7 mouse cellular contexts compared by ENCODE assay signal in genomic region chr7:49462328-49462811, GRCm38 (mm10).
DNase-seq lines count a peak whose midpoint lies in the region; ATAC-seq and TF ChIP-seq lines count a peak whose summit lies in the region.

No protein-coding gene starts in this region.

- no peak overlapping the region for H3K9ac ChIP-seq in CH12.LX (ENCODE audit: insufficient read depth, low read depth)
- H3K9ac ChIP-seq in intestine, embryonic 14.5 days (ENCODE audit: low read length) = no peak overlapping the region

- peak overlapping the region; percentile 86 for H3K4me2 ChIP-seq in CH12.LX (ENCODE audit: insufficient read depth, low read depth, poor library complexity, severe bottlenecking)
- H3K4me2 ChIP-seq in intestine, embryonic 14.5 days (ENCODE audit: low read length) = peak overlapping the region; percentile 24; the same call in 1 of the 2 replicates

- dilution Hi-C loops in CH12.LX (cut with MboI; ENCODE audit: extremely low pct_ligation_motif_present, extremely low pct_unique_long_range_greater_than_20kb, low sequenced_read_pairs) = no loop called here

- TF ChIP-seq EP300 in CH12.LX (IDR thresholded peaks at IDR 0.05; ENCODE audit: low read length) = peak; percentile 48; the same call in 1 of the 2 replicates

- no peak for TF ChIP-seq CTCF in CH12.LX (conservative IDR thresholded peaks at IDR 0.05 in 1 of 2, IDR thresholded peaks at IDR 0.05 in 1 of 2; ENCODE audit: low read depth in 2 of 2, low read length in 2 of 2)
- no peak for TF ChIP-seq CTCF in bone marrow, adult 2 months (IDR thresholded peaks at IDR 0.05; ENCODE audit: control insufficient read depth, insufficient read depth, low read length)

- no peak for ATAC-seq in intestine, embryonic 14.5 days (replicated peaks; ENCODE audit: low FRiP score, low TSS enrichment, low read depth)

- H3K4me3 ChIP-seq in CH12.LX (replicated peaks in 1 of 3; ENCODE audit: low read depth in 2 of 3, low read length in 2 of 3, poor library complexity in 1 of 3) = peak overlapping the region in 1 of 3 experiments; percentile 17
- peak overlapping the region; percentile 45 for H3K4me3 ChIP-seq in bone marrow, adult 2 months (replicated peaks; ENCODE audit: control insufficient read depth, low read depth, low read length)
- no peak overlapping the region for H3K4me3 ChIP-seq in intestine, embryonic 14.5 days (ENCODE audit: low read depth, low read length)

- under 1% methylated on average over 10 of the region's 10 CpGs for WGBS in bone marrow, adult 2 months
- 23% methylated on average over 10 of the region's 10 CpGs for WGBS in intestine, embryonic 14.5 days

- peaks cover 0 to 14% of the 10 kb centered on the region in 2 experiments; a peak in 2 of 4 replicates for H3K4me1 ChIP-seq in CH12.LX (ENCODE audit: control insufficient read depth in 1 of 2, insufficient read depth in 2 of 2)
- H3K4me1 ChIP-seq in bone marrow, adult 2 months (ENCODE audit: control insufficient read depth, insufficient read depth, low read length) = no peaks in the 10 kb centered on the region; the same call in 1 of the 2 replicates
- peaks cover 3% of the 10 kb centered on the region; the same call in 1 of the 2 replicates for H3K4me1 ChIP-seq in intestine, embryonic 14.5 days (replicated peaks; ENCODE audit: control insufficient read depth, insufficient read depth, low read length)

- DNase-seq in CH12.LX (ENCODE audit: extremely low read depth) = peak; percentile 41
- no peak for DNase-seq in intestine, embryonic 14.5 days (ENCODE audit: low spot score)
- peak; percentile 69 for DNase-seq in lung, postnatal 25 days (ENCODE audit: low spot score)
- no peak for DNase-seq in cerebellum, postnatal 36 days
- no peak for DNase-seq in layer of hippocampus, postnatal 36 days
- DNase-seq in layer of hippocampus, postnatal 10 days (ENCODE audit: low spot score in 2 of 2) = no peak

- peaks cover 15% of the 10 kb centered on the region for H3K27me3 ChIP-seq in CH12.LX (replicated peaks)
- no peaks in the 10 kb centered on the region for H3K27me3 ChIP-seq in intestine, embryonic 14.5 days (replicated peaks; ENCODE audit: control insufficient read depth, insufficient read depth, low read length)

- no peaks in the 10 kb centered on the region for H3K36me3 ChIP-seq in CH12.LX (replicated peaks in 1 of 2; ENCODE audit: control insufficient read depth in 1 of 2, insufficient read depth in 1 of 2, low read length in 1 of 2)
- peaks cover 60% of the 10 kb centered on the region for H3K36me3 ChIP-seq in intestine, embryonic 14.5 days (ENCODE audit: control insufficient read depth, insufficient read depth, low read length)

- in situ Hi-C loops in CH12.LX (cut with MboI; ENCODE audit: low pct_ligation_motif_present, low pct_unique_long_range_greater_than_20kb, low sequenced_read_pairs) = no loop called here

- TF ChIP-seq POLR2A in CH12.LX (IDR thresholded peaks at IDR 0.05; ENCODE audit: low read depth, low read length) = no peak
- no peak for TF ChIP-seq POLR2A in bone marrow, adult 2 months (IDR thresholded peaks at IDR 0.05; ENCODE audit: borderline replicate concordance, control insufficient read depth, low read depth, low read length)

- H3K27ac ChIP-seq in CH12.LX (ENCODE audit: insufficient read depth, low read depth) = no peak overlapping the region
- H3K27ac ChIP-seq in bone marrow, adult 2 months (ENCODE audit: control insufficient read depth, insufficient read depth, low read depth, low read length, poor library complexity) = peak overlapping the region; percentile 48; the same call in 1 of the 2 replicates
- peak overlapping the region; percentile 11; the same call in 1 of the 2 replicates for H3K27ac ChIP-seq in intestine, embryonic 14.5 days (ENCODE audit: low read depth)

- TF ChIP-seq RAD21 in CH12.LX (IDR thresholded peaks at IDR 0.05; ENCODE audit: low read depth, low read length) = no peak

- H3K9me3 ChIP-seq in CH12.LX (replicated peaks; ENCODE audit: low read length) = no peaks in the 10 kb centered on the region
- H3K9me3 ChIP-seq in intestine, embryonic 14.5 days (ENCODE audit: control insufficient read depth, low read length) = no peaks in the 10 kb centered on the region

- H3K79me2 ChIP-seq in CH12.LX (replicated peaks; ENCODE audit: control insufficient read depth, extremely low read depth, insufficient read depth, poor library complexity, severe bottlenecking) = no peaks in the 10 kb centered on the region

TF ChIP-seq in CH12.LX, 34 proteins besides CTCF, POLR2A, EP300 and RAD21:
- TF ChIP-seq USF1 (IDR thresholded peaks at IDR 0.05; ENCODE audit: low read depth, low read length) (no peak), ZNF384 (IDR thresholded peaks at IDR 0.05; ENCODE audit: low read depth, low read length) (no peak), KAT2A (IDR thresholded peaks at IDR 0.05; ENCODE audit: insufficient replicate concordance, low read length) (no peak), MAFK (IDR thresholded peaks at IDR 0.05; ENCODE audit: insufficient replicate concordance, low read length) (no peak), ETS1 (conservative IDR thresholded peaks at IDR 0.05; ENCODE audit: low read depth, low read length) (no peak), ELF1 (IDR thresholded peaks at IDR 0.05; ENCODE audit: low read depth, low read length) (peak; percentile 46; the same call in 1 of the 2 replicates), CHD1 (IDR thresholded peaks at IDR 0.05; ENCODE audit: low read depth, low read length) (no peak), NRF1 (IDR thresholded peaks at IDR 0.05; ENCODE audit: low read depth, low read length) (no peak), JUN (IDR thresholded peaks at IDR 0.05; ENCODE audit: insufficient read depth, low read depth, low read length) (no peak), SMC3 (IDR thresholded peaks at IDR 0.05; ENCODE audit: low read depth, low read length) (no peak), IRF4 (IDR thresholded peaks at IDR 0.05; ENCODE audit: low read depth, low read length) (0 out of 2 replicates have a peak, but pooled peaks have one; percentile 31), GABPA (IDR thresholded peaks at IDR 0.05; ENCODE audit: insufficient replicate concordance, low read depth, low read length) (no peak), MAZ (IDR thresholded peaks at IDR 0.05; ENCODE audit: low read depth, low read length) (no peak), ZC3H11A (IDR thresholded peaks at IDR 0.05; ENCODE audit: low read depth, low read length) (no peak), TBP (conservative IDR thresholded peaks at IDR 0.05; ENCODE audit: low read depth, low read length) (no peak), PAX5 (IDR thresholded peaks at IDR 0.05; ENCODE audit: low read length) (no peak), RCOR1 (conservative IDR thresholded peaks at IDR 0.05; ENCODE audit: low read depth, low read length) (no peak), ZMIZ1 (IDR thresholded peaks at IDR 0.05; ENCODE audit: low read depth, low read length) (no peak), MXI1 (IDR thresholded peaks at IDR 0.05; ENCODE audit: low read depth, low read length) (no peak), MEF2A (IDR thresholded peaks at IDR 0.05; ENCODE audit: borderline replicate concordance, low read depth, low read length) (no peak), CHD2 (IDR thresholded peaks at IDR 0.05; ENCODE audit: low read length) (no peak), BHLHE40 (IDR thresholded peaks at IDR 0.05; ENCODE audit: low read depth, low read length) (peak; percentile 52), USF2 (conservative IDR thresholded peaks at IDR 0.05; ENCODE audit: low read depth, low read length) (no peak), HCFC1 (IDR thresholded peaks at IDR 0.05; ENCODE audit: low read depth, low read length) (no peak; the same call in 1 of the 2 replicates)

Comparison
In these comparisons a context has a peak if more than half of its experiments do, and no peak if none do; other contexts are left out.
1. DNase-seq: peak in CH12.LX (single experiment) and lung, postnatal 25 days (single experiment); none in intestine, embryonic 14.5 days (single experiment), cerebellum, postnatal 36 days (0 of 2), layer of hippocampus, postnatal 36 days (0 of 2) and layer of hippocampus, postnatal 10 days (0 of 2).